Mouse (Mus musculus): ENCODE measurements around the gene Fadd.
A peak's percentile ranks its signal among the peaks of the same experiment; 100 is the strongest.

Gene Fadd

GRCm38 (mm10) chr7:144577876-144578275 is 4.4 kb downstream of the Fadd start:
- no peak for DNase-seq (ENCODE audit: low read depth, low spot score)

GRCm38 (mm10) chr7:144572234-144572633 is 10.0 kb downstream of the Fadd start:
- DNase-seq (ENCODE audit: low read depth, low spot score): no peak

GRCm38 (mm10) chr7:144571598-144571997 is 10.7 kb downstream of the Fadd start:
- no peak for DNase-seq (ENCODE audit: low read depth, low spot score)

GRCm38 (mm10) chr7:144569428-144569827 is 12.8 kb downstream of the Fadd start:
- DNase-seq (ENCODE audit: low read depth, low spot score): no peak

GRCm38 (mm10) chr7:144568091-144568490 is 14.2 kb downstream of the Fadd start:
- no peak for DNase-seq (ENCODE audit: low read depth, low spot score)

GRCm38 (mm10) chr7:144566921-144567682 is 15.2 kb downstream of the Fadd start:
- DNase-seq (ENCODE audit: low read depth, low spot score): no peak

GRCm38 (mm10) chr7:144563456-144564155 is 18.7 kb downstream of the Fadd start:
- DNase-seq (ENCODE audit: low read depth, low spot score): no peak

GRCm38 (mm10) chr7:144562016-144562415 is 20.2 kb downstream of the Fadd start:
- no peak for DNase-seq (ENCODE audit: low read depth, low spot score)

- no peak for DNase-seq (ENCODE audit: low read depth, low spot score)
These were observed 21.7 kb downstream of the Fadd start for GRCm38 (mm10) chr7:144560594-144560993.

- DNase-seq (ENCODE audit: low read depth, low spot score): no peak
These were observed 23.7 kb downstream of the Fadd start for GRCm38 (mm10) chr7:144558552-144558951.

GRCm38 (mm10) chr7:144554123-144554472 is 28.2 kb downstream of the Fadd start:
- DNase-seq (ENCODE audit: low read depth, low spot score): no peak

GRCm38 (mm10) chr7:144553237-144554122 is 28.8 kb downstream of the Fadd start, which contains the start of gene Ppfia1:
TSS of gene Ppfia1 (minus strand) at chr7:144553729.
- DNase-seq (ENCODE audit: low read depth, low spot score): peak; percentile 95

- no peak for DNase-seq (ENCODE audit: low read depth, low spot score)
These were observed 30.0 kb downstream of the Fadd start for GRCm38 (mm10) chr7:144552274-144552673.

- no peak for DNase-seq (ENCODE audit: low read depth, low spot score)
These were observed 31.5 kb downstream of the Fadd start for GRCm38 (mm10) chr7:144550811-144551210.

- DNase-seq (ENCODE audit: low read depth, low spot score): no peak
These were observed 32.2 kb downstream of the Fadd start for GRCm38 (mm10) chr7:144549904-144550566.

GRCm38 (mm10) chr7:144545231-144545630 is 37.0 kb downstream of the Fadd start:
- DNase-seq (ENCODE audit: low read depth, low spot score): no peak

- no peak for DNase-seq (ENCODE audit: low read depth, low spot score)
These were observed 40.9 kb downstream of the Fadd start for GRCm38 (mm10) chr7:144541351-144541750.

- DNase-seq (ENCODE audit: low read depth, low spot score): no peak
These were observed 43.1 kb downstream of the Fadd start for GRCm38 (mm10) chr7:144539146-144539545.

- DNase-seq (ENCODE audit: low read depth, low spot score): no peak
These were observed 44.1 kb downstream of the Fadd start for GRCm38 (mm10) chr7:144538030-144538644.

- no peak for DNase-seq (ENCODE audit: low read depth, low spot score)
These were observed 45.9 kb downstream of the Fadd start for GRCm38 (mm10) chr7:144536367-144536766.

- no peak for DNase-seq (ENCODE audit: low read depth, low spot score)
These were observed 47.5 kb downstream of the Fadd start for GRCm38 (mm10) chr7:144534773-144535172.

All from retina, postnatal 7 days (tissue).